Mouse (Mus musculus): Measurements from ENCODE around the gene Prdm10.

- TF ChIP-seq CTCF (IDR thresholded peaks at IDR 0.05) (no peak), POLR2A (IDR thresholded peaks at IDR 0.05; ENCODE audit: insufficient read depth, low read depth, low read length) (no peak), EP300 (IDR thresholded peaks at IDR 0.05; ENCODE audit: insufficient read depth, low read depth, low read length) (no peak)
Measured at GRCm38 (mm10) chr9:31384786-31385499, 104.6 kb downstream of the Prdm10 start.

All from heart, adult 2 months (tissue).